Mouse (Mus musculus): Measurements from ENCODE around the gene Thsd4. TPM values are rescaled to one million over a fixed set of nuclear protein-coding genes. Genes with fewer than 3 reads are reported as not detected.
"Not testable (repeated sequence)": the region's sequence is repeated elsewhere in the genome, so short reads cannot be mapped to it uniquely, and the experiment has no call there.

The Thsd4 gene
- polyA plus RNA-seq, 1 experiment from 2014 or later = 4.3 TPM

GRCm38 (mm10) chr9:59942501-59943085 lies 579.3 kb downstream of the Thsd4 start:
- H3K4me1 ChIP-seq (ENCODE audit: control insufficient read depth, insufficient read depth, low read length) = no peaks in the 10 kb centered on the region
- no peaks in the 10 kb centered on the region for H3K9me3 ChIP-seq (replicated peaks; ENCODE audit: control insufficient read depth, low read length, poor library complexity, severe bottlenecking)
- H3K4me3 ChIP-seq (ENCODE audit: low read depth, low read length) = no peak overlapping the region
- no peaks in the 10 kb centered on the region for H3K27me3 ChIP-seq (ENCODE audit: control insufficient read depth, insufficient read depth, low read depth, low read length)
- no peak overlapping the region for H3K27ac ChIP-seq (ENCODE audit: low read length)
- no peaks in the 10 kb centered on the region for H3K36me3 ChIP-seq (ENCODE audit: control insufficient read depth, insufficient read depth, low read length)
- H3K4me2 ChIP-seq (ENCODE audit: low read length) = no peak overlapping the region
- ATAC-seq = no peak
- no peak overlapping the region for H3K9ac ChIP-seq (ENCODE audit: low read depth, low read length)
- WGBS = 60% methylated on average over 5 of the region's 5 CpGs

- H3K4me1 ChIP-seq (ENCODE audit: control insufficient read depth, insufficient read depth, low read length) = no peaks in the 10 kb centered on the region
- H3K27ac ChIP-seq (ENCODE audit: low read length) = no peak overlapping the region
- H3K9me3 ChIP-seq (replicated peaks; ENCODE audit: control insufficient read depth, low read length, poor library complexity, severe bottlenecking) = no peaks in the 10 kb centered on the region
- H3K27me3 ChIP-seq (ENCODE audit: control insufficient read depth, insufficient read depth, low read depth, low read length) = no peaks in the 10 kb centered on the region
- H3K36me3 ChIP-seq (ENCODE audit: control insufficient read depth, insufficient read depth, low read length) = no peaks in the 10 kb centered on the region
- WGBS = 71% methylated on average over 9 of the region's 9 CpGs
- ATAC-seq = no peak
- no peak overlapping the region for H3K4me3 ChIP-seq (ENCODE audit: low read depth, low read length)
- no peak overlapping the region for H3K4me2 ChIP-seq (ENCODE audit: low read length)
- no peak overlapping the region for H3K9ac ChIP-seq (ENCODE audit: low read depth, low read length)
Measured at GRCm38 (mm10) chr9:59941885-59942350, 579.9 kb downstream of the Thsd4 start.

- H3K4me2 ChIP-seq (ENCODE audit: low read length) = no peak overlapping the region
- H3K4me1 ChIP-seq (ENCODE audit: control insufficient read depth, insufficient read depth, low read length) = no peaks in the 10 kb centered on the region
- H3K36me3 ChIP-seq (ENCODE audit: control insufficient read depth, insufficient read depth, low read length) = no peaks in the 10 kb centered on the region
- no peaks in the 10 kb centered on the region for H3K9me3 ChIP-seq (replicated peaks; ENCODE audit: control insufficient read depth, low read length, poor library complexity, severe bottlenecking)
- H3K27ac ChIP-seq (ENCODE audit: low read length) = no peak overlapping the region
- no peak overlapping the region for H3K4me3 ChIP-seq (ENCODE audit: low read depth, low read length)
- WGBS = 88% methylated on average over 10 of the region's 12 CpGs
- ATAC-seq = no peak
- H3K9ac ChIP-seq (ENCODE audit: low read depth, low read length) = no peak overlapping the region
- no peaks in the 10 kb centered on the region for H3K27me3 ChIP-seq (ENCODE audit: control insufficient read depth, insufficient read depth, low read depth, low read length)
Measured at GRCm38 (mm10) chr9:59940913-59941884, 580.6 kb downstream of the Thsd4 start.

GRCm38 (mm10) chr9:59939691-59940090 lies 582.2 kb downstream of the Thsd4 start:
- Histone ChIP-seq H3K4me1 (ENCODE audit: control insufficient read depth, insufficient read depth, low read length) (no peaks in the 10 kb centered on the region), H3K9me3 (replicated peaks; ENCODE audit: control insufficient read depth, low read length, poor library complexity, severe bottlenecking) (no peaks in the 10 kb centered on the region), H3K4me2 (ENCODE audit: low read length) (no peak overlapping the region), H3K9ac (ENCODE audit: low read depth, low read length) (no peak overlapping the region), H3K27ac (ENCODE audit: low read length) (no peak overlapping the region), H3K27me3 (ENCODE audit: control insufficient read depth, insufficient read depth, low read depth, low read length) (no peaks in the 10 kb centered on the region), H3K36me3 (ENCODE audit: control insufficient read depth, insufficient read depth, low read length) (no peaks in the 10 kb centered on the region), H3K4me3 (ENCODE audit: low read depth, low read length) (no peak overlapping the region)
- no peak for ATAC-seq
- 83% methylated on average over 2 of the region's 2 CpGs for WGBS

GRCm38 (mm10) chr9:59938529-59938928 lies 583.3 kb downstream of the Thsd4 start:
- no peak overlapping the region for H3K27ac ChIP-seq (ENCODE audit: low read length)
- WGBS = 82% methylated on average over 8 of the region's 8 CpGs

GRCm38 (mm10) chr9:59935866-59936265 lies 586.0 kb downstream of the Thsd4 start:
- not testable (repeated sequence) for H3K4me3 ChIP-seq (ENCODE audit: low read depth, low read length); H3K9me3 ChIP-seq (replicated peaks; ENCODE audit: control insufficient read depth, low read length, poor library complexity, severe bottlenecking); H3K9ac ChIP-seq (ENCODE audit: low read depth, low read length); H3K36me3 ChIP-seq (ENCODE audit: control insufficient read depth, insufficient read depth, low read length); H3K27ac ChIP-seq (ENCODE audit: low read length); H3K4me1 ChIP-seq (ENCODE audit: control insufficient read depth, insufficient read depth, low read length); ATAC-seq; H3K4me2 ChIP-seq (ENCODE audit: low read length); H3K27me3 ChIP-seq (ENCODE audit: control insufficient read depth, insufficient read depth, low read depth, low read length)
- WGBS = 93% methylated on average over 8 of the region's 8 CpGs

More at GRCm38 (mm10) chr9:59938529-59938928, 583.3 kb downstream of the Thsd4 start:
- no peak for ATAC-seq
- Histone ChIP-seq H3K27me3 (ENCODE audit: control insufficient read depth, insufficient read depth, low read depth, low read length) (no peaks in the 10 kb centered on the region), H3K4me3 (ENCODE audit: low read depth, low read length) (no peak overlapping the region), H3K4me2 (ENCODE audit: low read length) (no peak overlapping the region), H3K9me3 (replicated peaks; ENCODE audit: control insufficient read depth, low read length, poor library complexity, severe bottlenecking) (no peaks in the 10 kb centered on the region), H3K4me1 (ENCODE audit: control insufficient read depth, insufficient read depth, low read length) (no peaks in the 10 kb centered on the region), H3K36me3 (ENCODE audit: control insufficient read depth, insufficient read depth, low read length) (no peaks in the 10 kb centered on the region), H3K9ac (ENCODE audit: low read depth, low read length) (no peak overlapping the region)

GRCm38 (mm10) chr9:59930248-59930647 lies 591.6 kb downstream of the Thsd4 start:
- H3K4me2 ChIP-seq (ENCODE audit: low read length) = no peak overlapping the region
- H3K9me3 ChIP-seq (replicated peaks; ENCODE audit: control insufficient read depth, low read length, poor library complexity, severe bottlenecking) = no peaks in the 10 kb centered on the region
- H3K4me1 ChIP-seq (ENCODE audit: control insufficient read depth, insufficient read depth, low read length) = no peaks in the 10 kb centered on the region
- ATAC-seq = no peak
- 81% methylated on average over 3 of the region's 3 CpGs for WGBS
- H3K27me3 ChIP-seq (ENCODE audit: control insufficient read depth, insufficient read depth, low read depth, low read length) = no peaks in the 10 kb centered on the region
- no peak overlapping the region for H3K9ac ChIP-seq (ENCODE audit: low read depth, low read length)
- peaks cover 5% of the 10 kb centered on the region; the same call in 1 of the 2 replicates for H3K36me3 ChIP-seq (ENCODE audit: control insufficient read depth, insufficient read depth, low read length)
- no peak overlapping the region for H3K4me3 ChIP-seq (ENCODE audit: low read depth, low read length)
- no peak overlapping the region for H3K27ac ChIP-seq (ENCODE audit: low read length)
